Mouse (Mus musculus) G1E (cell line): ENCODE measurements around the gene Meis2. TPM values are rescaled to one million over a fixed set of nuclear protein-coding genes. Genes with fewer than 3 reads are reported as not detected.

Source experiments
- ATAC-seq: 2 replicates; pipeline ENCODE4 v1.8.0; 2016; ENCODE audit warnings: mild to moderate bottlenecking; ENCODE audit not compliant: insufficient number of reproducible peaks, poor library complexity, low FRiP score, severe bottlenecking; ENCODE audit errors: extremely low read depth
- DNase-seq: peaks from one replicate; pipeline ENCODE4 v3.0.0; 2012; ENCODE audit warnings: low spot score
- H3K27me3 ChIP-seq: 2 replicates; pipeline ENCODE4 v1.6.1; 2012; ENCODE audit warnings: mild to moderate bottlenecking, low read length, inconsistent platforms; ENCODE audit not compliant: insufficient read depth
- H3K36me3 ChIP-seq: replicated peaks from 2 replicates; pipeline ENCODE3; 2012; ENCODE audit warnings: mild to moderate bottlenecking, inconsistent platforms
- H3K4me1 ChIP-seq: 2 replicates; pipeline ENCODE4 v1.6.1; 2012; ENCODE audit warnings: low read depth, low read length, inconsistent platforms, mixed read lengths; ENCODE audit not compliant: insufficient read depth
- H3K4me3 ChIP-seq: 2 replicates; pipeline ENCODE4 v1.5.1; 2012; ENCODE audit warnings: low read depth, mild to moderate bottlenecking, inconsistent platforms, low read length, moderate library complexity, mixed read lengths
- H3K9me3 ChIP-seq: replicated peaks from 2 replicates; pipeline ENCODE4 v1.6.1; 2012; ENCODE audit warnings: inconsistent platforms
- CTCF ChIP-seq: IDR thresholded peaks from 2 replicates; pipeline ENCODE4 v1.5.1; 2012; ENCODE audit warnings: low read depth, low read length, inconsistent platforms, mixed read lengths
- GATA1 ChIP-seq: IDR thresholded peaks from 2 replicates; pipeline ENCODE4 v1.6.1; 2012; ENCODE audit warnings: borderline replicate concordance, low read length, inconsistent platforms, mixed read lengths
- GATA2 ChIP-seq: IDR thresholded peaks from 2 replicates; pipeline ENCODE4 v1.6.1; 2012; ENCODE audit warnings: low read depth, low read length, inconsistent platforms, borderline replicate concordance
- POLR2AphosphoS5 ChIP-seq: IDR thresholded peaks from 2 replicates; pipeline ENCODE4 v1.6.1; 2012; ENCODE audit warnings: low read depth, low read length, inconsistent platforms; ENCODE audit not compliant: insufficient replicate concordance
- TAL1 ChIP-seq: conservative IDR thresholded peaks from 2 replicates; pipeline ENCODE4 v1.6.1; 2012; ENCODE audit warnings: low read depth, low read length, inconsistent platforms, mixed read lengths
- polyA plus RNA-seq: library from polyadenylated mRNA; stranded (reverse); fragments of >175 nt; gene quantifications from 2 replicates; pipeline ENCODE4 v1.2.3, GENCODE M21; 2012
- total RNA-seq, 2 experiments: library from RNA; stranded (forward) in 1 of 2; stranded (reverse) in 1 of 2; fragments of 200-1000 nt in 1 of 2; fragments of >200 nt in 1 of 2; fragmentation: Nextera tagmentation in 1 of 2; gene quantifications; 2 replicates each; pipeline ENCODE4 v1.2.3; 2014 to 2017

The Meis2 gene
- total and polyA plus RNA-seq, 3 experiments = 0.27 to 4.3 (median 3.2) TPM

GRCm38 (mm10) chr2:115948630-115949426 is 116.8 kb downstream of the Meis2 start:
- no peaks in the 10 kb centered on the region for H3K27me3 ChIP-seq
- H3K36me3 ChIP-seq = no peaks in the 10 kb centered on the region
- H3K9me3 ChIP-seq = peaks cover 18% of the 10 kb centered on the region
- ATAC-seq (no peak), DNase-seq (no peak)
- TF ChIP-seq GATA2 (no peak), POLR2AphosphoS5 (no peak), CTCF (no peak), GATA1 (no peak), TAL1 (no peak)
- H3K4me3 ChIP-seq = no peak overlapping the region
- H3K4me1 ChIP-seq = no peaks in the 10 kb centered on the region

GRCm38 (mm10) chr2:115947714-115948226 is 117.9 kb downstream of the Meis2 start:
- TF ChIP-seq GATA2 (no peak), GATA1 (no peak), CTCF (no peak), POLR2AphosphoS5 (no peak)
- peaks cover 21% of the 10 kb centered on the region for H3K9me3 ChIP-seq
- no peaks in the 10 kb centered on the region for H3K36me3 ChIP-seq
- ATAC-seq = no peak
- no peaks in the 10 kb centered on the region for H3K27me3 ChIP-seq
- no peak for DNase-seq
- H3K4me3 ChIP-seq = no peak overlapping the region
- H3K4me1 ChIP-seq = no peaks in the 10 kb centered on the region

GRCm38 (mm10) chr2:115943044-115943443 is 122.6 kb downstream of the Meis2 start:
- H3K27me3 ChIP-seq = no peaks in the 10 kb centered on the region
- H3K36me3 ChIP-seq = no peaks in the 10 kb centered on the region
- no peak for TF ChIP-seq POLR2AphosphoS5
- no peak for TF ChIP-seq GATA1
- H3K4me1 ChIP-seq = no peaks in the 10 kb centered on the region
- no peak overlapping the region for H3K4me3 ChIP-seq
- ATAC-seq (no peak), DNase-seq (no peak)
- H3K9me3 ChIP-seq = peaks cover 13% of the 10 kb centered on the region

- ATAC-seq = no peak
- Histone ChIP-seq H3K9me3 (peaks cover 16% of the 10 kb centered on the region), H3K27me3 (no peaks in the 10 kb centered on the region), H3K4me3 (no peak overlapping the region), H3K36me3 (no peaks in the 10 kb centered on the region), H3K4me1 (no peaks in the 10 kb centered on the region)
- DNase-seq = no peak
- TF ChIP-seq TAL1 (no peak), POLR2AphosphoS5 (no peak), CTCF (no peak), GATA1 (no peak), GATA2 (no peak)
These were observed 125.8 kb downstream of the Meis2 start for GRCm38 (mm10) chr2:115939849-115940248.

GRCm38 (mm10) chr2:115938926-115939563 is 126.6 kb downstream of the Meis2 start:
- ATAC-seq (no peak), DNase-seq (no peak)
- Histone ChIP-seq H3K9me3 (peaks cover 18% of the 10 kb centered on the region), H3K4me3 (no peak overlapping the region), H3K4me1 (no peaks in the 10 kb centered on the region), H3K36me3 (no peaks in the 10 kb centered on the region), H3K27me3 (no peaks in the 10 kb centered on the region)
- TF ChIP-seq POLR2AphosphoS5 (no peak), CTCF (no peak), GATA1 (no peak), TAL1 (no peak), GATA2 (no peak)

- no peak for TF ChIP-seq POLR2AphosphoS5
- no peak for TF ChIP-seq CTCF
- TF ChIP-seq TAL1 = no peak
- TF ChIP-seq GATA2 = no peak
- TF ChIP-seq GATA1 = no peak
- no peak overlapping the region for H3K4me3 ChIP-seq
- no peaks in the 10 kb centered on the region for H3K27me3 ChIP-seq
- no peaks in the 10 kb centered on the region for H3K4me1 ChIP-seq
- no peaks in the 10 kb centered on the region for H3K36me3 ChIP-seq
- DNase-seq (no peak), ATAC-seq (no peak)
- H3K9me3 ChIP-seq = peaks cover 18% of the 10 kb centered on the region
These were observed 127.3 kb downstream of the Meis2 start for GRCm38 (mm10) chr2:115938296-115938695.
